Mouse (Mus musculus) c-Kit-positive CD71-positive TER-119-positive erythroid progenitor cells, embryonic 14.5 days (primary cell): ENCODE measurements around the gene Ank.

Source experiments
- DNase-seq: peaks from one replicate; pipeline ENCODE4 v3.0.0-alpha.2; 2013; ENCODE audit warnings: low spot score

The Ank gene

GRCm38 (mm10) chr15:27497300-27497997 is 31.0 kb downstream of the Ank start:
- peak; percentile 47 for DNase-seq

DNA sequence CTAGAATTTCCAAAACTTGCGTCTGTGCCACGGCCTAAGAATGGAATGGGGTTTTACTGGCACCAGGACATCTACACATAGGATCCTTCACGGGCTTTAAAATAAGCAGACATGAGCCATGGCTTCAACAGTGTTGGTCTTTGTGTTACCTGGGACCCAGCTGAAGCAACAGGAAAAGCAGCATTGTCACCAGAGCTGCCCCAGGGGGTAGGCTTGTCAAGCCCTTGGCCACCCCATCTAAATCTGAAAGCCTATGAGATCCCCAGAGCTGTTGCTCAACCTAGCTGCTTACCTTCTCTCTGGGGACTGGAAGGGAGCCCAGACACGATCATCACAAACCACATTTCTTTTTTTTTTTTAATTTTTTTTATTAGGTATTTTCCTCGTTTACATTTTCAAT is 31.6 kb downstream of the Ank start:
- DNase-seq, result no peak

GRCm38 (mm10) chr15:27500390-27500789 is 33.9 kb downstream of the Ank start:
- DNase-seq, result no peak

GRCm38 (mm10) chr15:27502338-27502737 is 35.9 kb downstream of the Ank start:
- DNase-seq, result no peak

DNA sequence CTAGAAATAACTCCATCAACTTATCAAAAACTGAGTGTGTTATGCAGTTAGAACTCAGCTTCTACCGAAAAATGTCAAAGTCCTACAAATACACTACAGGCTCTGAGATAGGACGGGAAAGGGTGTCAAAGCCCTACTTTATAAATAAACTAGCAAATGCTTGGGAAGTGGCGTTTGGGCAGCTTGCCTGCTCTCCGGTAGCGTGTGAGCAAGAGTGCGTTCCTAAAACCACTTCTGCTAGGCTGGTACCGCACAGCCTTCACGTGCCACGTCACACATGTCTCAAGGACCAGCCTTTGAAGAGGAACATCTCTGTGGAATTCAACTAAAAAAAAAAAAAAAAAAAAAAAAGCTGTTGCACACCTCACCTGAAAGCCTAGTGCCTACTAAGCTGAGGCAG is 36.7 kb downstream of the Ank start:
- no peak for DNase-seq

- no peak for DNase-seq
These were observed 37.6 kb downstream of the Ank start for GRCm38 (mm10) chr15:27503801-27504730.

DNA sequence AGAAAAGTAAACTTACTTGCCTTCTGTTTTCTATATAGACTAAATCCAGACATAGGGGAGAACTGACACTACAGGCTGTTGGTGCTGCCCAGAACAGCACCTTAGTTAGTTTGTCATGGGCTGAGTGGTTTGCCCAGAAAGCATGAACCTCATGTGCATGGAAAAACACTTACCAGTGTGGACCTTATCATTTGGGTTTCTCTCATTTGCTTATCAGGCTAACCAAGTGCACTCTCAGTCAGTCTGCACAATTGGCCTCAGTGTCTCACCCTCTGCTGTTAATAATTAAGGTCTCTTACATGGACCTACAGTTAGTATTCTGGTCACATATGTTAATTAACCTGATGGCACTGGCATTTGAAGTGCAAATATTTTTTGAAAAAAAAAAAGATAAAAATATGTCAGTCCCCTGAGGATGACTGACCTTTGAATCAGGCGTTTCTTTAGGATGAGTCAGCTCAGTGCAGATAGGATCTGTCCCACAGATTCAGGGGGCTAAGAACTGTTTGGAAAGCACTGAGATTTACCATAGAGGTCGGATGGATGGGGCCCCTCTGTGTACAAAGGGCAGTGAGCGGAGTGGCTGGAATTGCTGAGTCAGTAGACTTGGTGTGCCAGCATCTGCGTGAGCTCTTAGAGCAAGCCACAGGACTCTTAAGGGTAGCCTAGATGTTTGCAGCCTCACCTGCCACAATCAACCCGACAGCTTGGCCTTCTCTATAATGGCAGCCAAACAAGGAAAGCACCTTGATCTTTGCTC is 39.8 kb downstream of the Ank start:
- no peak for DNase-seq

GRCm38 (mm10) chr15:27506893-27507596 is 40.6 kb downstream of the Ank start:
- DNase-seq, result no peak

DNA sequence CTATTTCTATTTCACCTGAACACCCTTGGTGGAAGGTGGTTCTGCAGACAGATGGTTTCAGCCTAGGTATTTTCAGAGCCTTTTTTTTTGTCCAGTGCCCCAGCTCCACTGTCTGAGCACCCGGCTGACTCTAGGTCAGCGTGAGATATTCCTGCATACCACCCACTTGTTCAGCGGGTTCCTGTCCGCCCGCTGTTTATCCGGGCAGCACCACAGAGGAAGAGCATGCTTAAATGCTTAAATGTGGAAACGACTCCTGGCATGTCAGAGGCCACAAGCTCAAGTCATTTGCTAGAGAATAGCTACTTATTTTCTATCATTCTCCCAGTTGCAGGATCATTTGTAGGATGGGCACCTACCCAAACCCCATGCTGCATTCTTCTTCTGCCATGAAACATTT is 41.7 kb downstream of the Ank start:
- no peak for DNase-seq

- DNase-seq, result no peak
These were observed 42.5 kb downstream of the Ank start for GRCm38 (mm10) chr15:27508982-27509381.

DNA sequence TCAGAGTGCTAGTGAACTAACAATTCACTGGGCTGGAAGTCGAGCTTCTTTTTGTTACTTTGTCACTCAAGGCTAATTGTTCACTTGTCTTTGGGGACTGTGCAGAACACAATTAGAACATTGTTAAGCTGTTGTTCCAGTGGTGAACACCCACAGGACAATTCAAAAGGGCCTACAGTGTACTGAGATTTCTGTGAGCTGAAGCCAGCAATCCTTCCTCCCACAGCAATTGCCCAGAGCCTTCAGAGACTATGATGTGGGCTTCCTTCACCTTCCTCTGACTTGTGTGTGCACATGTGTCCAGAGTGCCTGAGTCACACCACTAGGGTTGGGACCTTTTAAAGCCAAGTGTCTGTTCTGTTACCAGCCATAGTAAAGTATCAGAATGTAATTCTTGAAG is 50.5 kb downstream of the Ank start:
- DNase-seq, result no peak

DNA sequence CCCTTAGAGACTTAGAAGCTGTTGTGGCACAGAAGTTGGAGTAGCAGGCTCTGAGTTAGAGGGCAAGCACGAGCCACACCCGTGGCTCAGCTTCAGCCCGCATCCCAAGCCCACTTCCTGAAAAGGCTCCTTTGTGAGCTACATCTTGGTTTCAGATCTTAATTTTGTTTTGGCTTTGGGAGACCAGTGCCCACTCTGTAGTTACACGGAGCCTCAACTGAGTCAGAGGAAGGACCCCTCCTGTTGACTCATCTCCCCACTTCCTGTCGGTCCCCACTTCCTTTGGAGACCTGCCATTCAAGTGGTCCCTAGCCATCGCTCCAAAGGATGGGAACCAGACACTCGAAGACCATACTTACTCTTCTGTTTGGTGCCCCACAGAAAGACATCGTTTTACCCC is 51.5 kb downstream of the Ank start:
- DNase-seq, result no peak

GRCm38 (mm10) chr15:27519857-27520256 is 53.4 kb downstream of the Ank start:
- no peak for DNase-seq

DNA sequence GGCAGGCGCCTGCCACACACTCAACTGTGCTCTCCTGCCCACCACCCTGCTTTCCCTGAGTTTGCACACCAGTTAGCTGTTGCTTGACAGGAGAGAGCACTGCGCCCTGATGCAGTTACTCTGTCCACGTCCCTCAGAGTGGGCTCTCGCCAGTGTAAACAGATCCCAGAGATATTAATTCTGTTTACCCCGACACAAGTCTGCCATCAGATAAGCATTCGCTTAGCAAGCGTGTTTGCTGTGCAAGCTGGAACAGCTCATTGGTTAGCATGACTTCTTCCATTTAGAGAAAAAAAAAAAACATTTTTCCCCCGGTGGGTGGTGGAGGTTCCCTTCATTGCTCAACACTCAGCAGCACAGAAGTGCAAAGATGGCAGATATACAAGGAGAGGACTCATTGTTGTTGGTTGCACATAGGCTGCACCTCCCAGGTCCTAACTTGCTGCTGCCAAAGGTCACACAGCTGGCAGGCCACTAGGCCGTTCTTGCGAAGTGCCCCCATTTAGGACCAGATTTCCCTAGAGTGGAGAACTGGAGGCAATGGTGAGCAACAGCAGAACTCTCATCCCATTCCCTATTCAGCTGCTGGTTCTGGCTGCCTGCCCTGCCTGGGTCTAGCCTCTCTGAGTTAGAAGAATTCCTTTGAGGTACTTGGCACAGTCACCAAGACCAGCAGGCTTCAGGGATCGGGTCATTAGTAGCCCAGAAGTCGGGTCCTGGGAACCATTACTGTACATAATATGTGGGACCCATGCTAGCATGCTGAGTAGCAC is 58.9 kb downstream of the Ank start:
- DNase-seq, result no peak

DNA sequence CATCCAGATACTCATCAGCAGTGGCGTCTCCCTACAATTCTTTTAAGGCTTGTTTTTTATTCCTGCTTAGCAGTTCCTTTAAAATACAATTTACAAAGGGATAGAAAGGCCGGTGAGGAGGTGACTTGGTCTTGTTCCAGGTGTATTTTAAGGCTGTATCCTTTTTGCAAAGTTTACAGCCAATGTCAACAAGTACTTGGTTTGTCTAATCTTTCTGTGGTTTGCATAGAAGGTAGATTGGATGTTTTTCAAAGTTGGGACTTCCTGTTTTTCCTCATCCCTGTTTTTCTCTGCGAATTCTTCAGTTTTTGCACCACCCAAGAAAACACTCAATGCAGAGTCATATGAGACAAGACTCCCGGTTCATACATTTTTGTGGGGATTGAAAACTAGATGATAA is 62.4 kb downstream of the Ank start:
- no peak for DNase-seq

GRCm38 (mm10) chr15:27530023-27530422 is 63.5 kb downstream of the Ank start:
- DNase-seq, result no peak

- no peak for DNase-seq
These were observed 66.6 kb downstream of the Ank start for GRCm38 (mm10) chr15:27533036-27533435.

- no peak for DNase-seq
These were observed 69.2 kb downstream of the Ank start for GRCm38 (mm10) chr15:27535681-27536080.

DNA sequence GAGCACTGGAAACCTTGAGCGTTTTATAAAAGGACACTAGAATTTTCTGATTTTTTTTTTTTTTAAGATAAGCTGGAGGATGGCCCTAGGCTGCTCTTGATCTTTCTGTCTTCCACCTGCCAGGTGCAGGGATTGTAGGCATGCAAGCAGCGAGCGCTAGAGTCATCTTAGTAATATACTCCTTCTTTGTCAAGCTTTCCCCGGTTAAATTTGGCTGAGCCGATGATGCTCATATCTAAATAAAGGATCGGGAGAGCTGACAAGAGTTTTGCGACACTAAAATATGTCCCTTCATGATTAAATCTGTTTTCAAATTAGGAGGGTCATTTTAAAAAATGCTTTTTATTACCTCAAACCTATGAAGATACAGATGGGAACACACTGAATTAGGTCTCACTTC is 69.7 kb downstream of the Ank start:
- DNase-seq, result no peak

DNA sequence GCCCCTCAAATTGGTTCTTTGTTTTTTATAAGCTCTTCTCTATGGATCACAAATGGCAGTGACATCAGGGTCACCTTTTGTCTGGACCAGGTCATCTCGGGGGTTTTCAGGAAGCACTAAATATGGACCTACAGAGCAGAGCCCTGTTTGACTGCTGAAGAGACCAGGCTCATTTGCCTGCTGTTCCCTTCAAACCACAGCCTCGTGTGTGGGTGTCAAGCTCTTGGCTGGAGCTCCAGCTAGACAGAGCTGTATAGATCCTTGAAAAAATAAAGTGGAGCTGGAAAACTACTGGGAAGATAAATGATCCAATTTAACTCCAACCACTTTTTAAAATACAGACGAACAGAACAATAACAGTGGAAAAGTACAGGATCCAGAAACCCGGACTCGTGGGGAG is 70.3 kb downstream of the Ank start:
- DNase-seq, result no peak

DNA sequence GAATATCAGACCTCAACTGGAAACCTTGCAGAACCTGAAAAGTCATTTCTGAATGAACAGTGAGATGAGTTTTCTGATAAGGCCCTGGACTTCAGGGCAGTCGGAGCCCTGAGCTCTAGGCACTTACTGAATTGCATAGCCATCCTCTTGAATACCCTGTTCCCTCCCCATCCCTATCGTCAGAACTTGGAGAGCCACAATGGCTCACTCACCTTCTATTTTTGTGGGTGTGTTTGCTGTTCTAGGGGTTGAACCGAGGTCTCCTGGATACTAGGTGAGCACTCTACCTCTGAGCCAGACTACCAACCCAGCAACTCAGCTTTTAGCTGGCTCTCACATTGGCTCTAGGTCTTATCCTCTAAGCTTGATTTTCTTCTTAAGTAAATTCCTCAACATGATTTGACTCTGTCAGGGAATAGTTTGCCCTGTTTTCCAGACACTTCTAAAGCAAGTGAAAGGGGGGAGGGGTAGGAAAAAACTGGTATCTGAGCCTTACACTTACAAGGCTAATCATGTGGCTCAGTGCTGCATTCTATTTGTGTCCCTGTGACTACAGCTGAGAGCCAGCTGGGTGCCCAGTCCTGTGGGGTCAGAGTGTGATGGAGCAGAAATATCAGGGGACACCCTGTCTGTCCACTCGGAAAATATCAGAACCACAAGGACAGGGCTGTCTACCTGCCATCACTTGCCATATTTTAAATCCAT is 71.2 kb downstream of the Ank start:
- no peak for DNase-seq
